Mouse (Mus musculus): ENCODE results near the gene Heatr5a.

Heatr5a gene

GRCm38 (mm10) chr12:51971070-51971664 is at the start of gene Heatr5a:
Heatr5a (minus strand) TSS chr12:51971321.
- peak; percentile 94 for DNase-seq

GRCm38 (mm10) chr12:52014494-52015029 is 43.4 kb upstream of the Heatr5a start:
- DNase-seq: no peak

GRCm38 (mm10) chr12:52014044-52014443 is 42.9 kb upstream of the Heatr5a start:
- peak; percentile 62 for DNase-seq

- DNase-seq: peak; percentile 27
These were observed 42.2 kb upstream of the Heatr5a start for GRCm38 (mm10) chr12:52013274-52013673.

GRCm38 (mm10) chr12:52012159-52012558 is 41.0 kb upstream of the Heatr5a start:
- no peak for DNase-seq

- DNase-seq: peak; percentile 32
These were observed 39.5 kb upstream of the Heatr5a start for GRCm38 (mm10) chr12:52010630-52010961.

GRCm38 (mm10) chr12:52009928-52010629 is 39.0 kb upstream of the Heatr5a start:
- DNase-seq: no peak

GRCm38 (mm10) chr12:52006633-52006994 is 35.5 kb upstream of the Heatr5a start:
- no peak for DNase-seq

GRCm38 (mm10) chr12:52005877-52006632 is 34.9 kb upstream of the Heatr5a start, which contains the start of gene Dtd2:
Dtd2 (minus strand) TSS chr12:52006501.
- peak; percentile 95 for DNase-seq

GRCm38 (mm10) chr12:52002746-52003145 is 31.6 kb upstream of the Heatr5a start:
- no peak for DNase-seq

GRCm38 (mm10) chr12:52001544-52001943 is 30.4 kb upstream of the Heatr5a start:
- peak; percentile 85 for DNase-seq

GRCm38 (mm10) chr12:51998366-51998932 is 27.3 kb upstream of the Heatr5a start:
- no peak for DNase-seq

GRCm38 (mm10) chr12:51995738-51996536 is 24.8 kb upstream of the Heatr5a start:
- no peak for DNase-seq

GRCm38 (mm10) chr12:51990629-51991028 is 19.5 kb upstream of the Heatr5a start:
- DNase-seq: no peak

- no peak for DNase-seq
These were observed 17.4 kb upstream of the Heatr5a start for GRCm38 (mm10) chr12:51988536-51988935.

GRCm38 (mm10) chr12:51985826-51986225 is 14.7 kb upstream of the Heatr5a start:
- no peak for DNase-seq

- DNase-seq: no peak
These were observed 14.1 kb upstream of the Heatr5a start for GRCm38 (mm10) chr12:51985163-51985748.

- no peak for DNase-seq
These were observed 12.5 kb upstream of the Heatr5a start for GRCm38 (mm10) chr12:51983625-51984024.

- DNase-seq: no peak
These were observed 5.4 kb upstream of the Heatr5a start for GRCm38 (mm10) chr12:51976531-51976930.

GRCm38 (mm10) chr12:51974381-51974780 is 3.3 kb upstream of the Heatr5a start:
- no peak for DNase-seq

- peak; percentile 11 for DNase-seq
These were observed 1.3 kb upstream of the Heatr5a start for GRCm38 (mm10) chr12:51972269-51973065.
